Mouse (Mus musculus) monocyte, adult 2 months (primary cell): Measurements from ENCODE around the gene Spag8.
A peak's percentile ranks its signal among the peaks of the same experiment; 100 is the strongest.

ENCODE experiments used
- DNase-seq, 2 experiments: peaks; one replicate each; pipeline ENCODE4 v3.0.0; 2022; ENCODE audit warnings: low spot score in 2 of 2, low read depth in 1 of 2

The Spag8 gene

GRCm38 (mm10) chr4:43652726-43653125 is 668 bp downstream of the Spag8 start:
- DNase-seq = no peak

- DNase-seq = no peak
Observed at GRCm38 (mm10) chr4:43649783-43650182, 3.6 kb downstream of the Spag8 start.

- DNase-seq = no peak
Observed at GRCm38 (mm10) chr4:43640491-43640890, 12.9 kb downstream of the Spag8 start.

GRCm38 (mm10) chr4:43640076-43640475 is 13.3 kb downstream of the Spag8 start:
- DNase-seq = no peak

GRCm38 (mm10) chr4:43636751-43637150 is 16.6 kb downstream of the Spag8 start:
- no peak for DNase-seq

GRCm38 (mm10) chr4:43634621-43635374 is 18.6 kb downstream of the Spag8 start:
- no peak for DNase-seq

- DNase-seq = no peak
Observed at GRCm38 (mm10) chr4:43633736-43634135, 19.7 kb downstream of the Spag8 start.

- no peak for DNase-seq
Observed at GRCm38 (mm10) chr4:43633296-43633695, 20.1 kb downstream of the Spag8 start.

- no peak for DNase-seq
Observed at GRCm38 (mm10) chr4:43631956-43632920, 21.2 kb downstream of the Spag8 start.

- no peak for DNase-seq
Observed at GRCm38 (mm10) chr4:43631046-43631955, 22.1 kb downstream of the Spag8 start, which contains the start of gene Npr2. TSS of gene Npr2 (plus strand) at chr4:43631935.

- DNase-seq = no peak
Observed at GRCm38 (mm10) chr4:43630671-43631045, 22.7 kb downstream of the Spag8 start.

GRCm38 (mm10) chr4:43630030-43630581 is 23.3 kb downstream of the Spag8 start:
- DNase-seq = peak; percentile 26 to 49

GRCm38 (mm10) chr4:43629106-43629817 is 24.1 kb downstream of the Spag8 start:
- no peak for DNase-seq

- no peak for DNase-seq
Observed at GRCm38 (mm10) chr4:43620146-43620778, 33.1 kb downstream of the Spag8 start.

- no peak for DNase-seq
Observed at GRCm38 (mm10) chr4:43613060-43613730, 40.2 kb downstream of the Spag8 start.

GRCm38 (mm10) chr4:43612534-43612933 is 40.9 kb downstream of the Spag8 start:
- no peak for DNase-seq

GRCm38 (mm10) chr4:43604751-43605685 is 48.4 kb downstream of the Spag8 start:
- DNase-seq = no peak

GRCm38 (mm10) chr4:43604099-43604498 is 49.3 kb downstream of the Spag8 start:
- DNase-seq = no peak
